Mouse (Mus musculus): Measurements from ENCODE around the gene Kctd18. TPM values are rescaled to one million over a fixed set of nuclear protein-coding genes. Genes with fewer than 3 reads are reported as not detected.
A peak's percentile ranks its signal among the peaks of the same experiment; 100 is the strongest.

The Kctd18 gene
- polyA plus RNA-seq, 1 experiment, result 4.8 TPM

GRCm38 (mm10) chr1:57953586-57954375 lies 65.0 kb downstream of the Kctd18 start:
- no peaks in the 10 kb centered on the region for H3K4me1 ChIP-seq (ENCODE audit: control insufficient read depth, insufficient read depth, low read length)
- no peaks in the 10 kb centered on the region for H3K27me3 ChIP-seq (replicated peaks; ENCODE audit: control insufficient read depth, insufficient read depth, low read length)
- H3K4me3 ChIP-seq (ENCODE audit: insufficient read depth, low read depth, low read length), result no peak overlapping the region
- no peaks in the 10 kb centered on the region for H3K36me3 ChIP-seq (ENCODE audit: control insufficient read depth, insufficient read depth, low read length)
- WGBS, result 88% methylated on average over 16 of the region's 16 CpGs
- H3K27ac ChIP-seq (ENCODE audit: insufficient read depth, low read depth, low read length), result no peak overlapping the region
- no peak for TF ChIP-seq CTCF (conservative IDR thresholded peaks at IDR 0.05; ENCODE audit: insufficient read depth, insufficient read length, low read depth, low read length)
- DNase-seq, result no peak

- no peaks in the 10 kb centered on the region for H3K36me3 ChIP-seq (ENCODE audit: control insufficient read depth, insufficient read depth, low read length)
- no peaks in the 10 kb centered on the region for H3K27me3 ChIP-seq (replicated peaks; ENCODE audit: control insufficient read depth, insufficient read depth, low read length)
- TF ChIP-seq POLR2A (IDR thresholded peaks at IDR 0.05; ENCODE audit: low read depth, low read length) (no peak), CTCF (conservative IDR thresholded peaks at IDR 0.05; ENCODE audit: insufficient read depth, insufficient read length, low read depth, low read length) (no peak)
- no peaks in the 10 kb centered on the region for H3K4me1 ChIP-seq (ENCODE audit: control insufficient read depth, insufficient read depth, low read length)
- WGBS, result 95% methylated on average over 4 of the region's 4 CpGs
- DNase-seq, result no peak
- no peak overlapping the region for H3K27ac ChIP-seq (ENCODE audit: insufficient read depth, low read depth, low read length)
- no peak overlapping the region for H3K4me3 ChIP-seq (ENCODE audit: insufficient read depth, low read depth, low read length)
These were observed 66.2 kb downstream of the Kctd18 start for GRCm38 (mm10) chr1:57952509-57952908.

GRCm38 (mm10) chr1:57949716-57950115 lies 69.0 kb downstream of the Kctd18 start:
- H3K4me1 ChIP-seq (ENCODE audit: control insufficient read depth, insufficient read depth, low read length), result no peaks in the 10 kb centered on the region
- no peaks in the 10 kb centered on the region for H3K27me3 ChIP-seq (replicated peaks; ENCODE audit: control insufficient read depth, insufficient read depth, low read length)
- no peak overlapping the region for H3K27ac ChIP-seq (ENCODE audit: insufficient read depth, low read depth, low read length)
- 70% methylated on average over 5 of the region's 5 CpGs for WGBS
- no peaks in the 10 kb centered on the region for H3K36me3 ChIP-seq (ENCODE audit: control insufficient read depth, insufficient read depth, low read length)
- no peak overlapping the region for H3K4me3 ChIP-seq (ENCODE audit: insufficient read depth, low read depth, low read length)
- TF ChIP-seq CTCF (conservative IDR thresholded peaks at IDR 0.05; ENCODE audit: insufficient read depth, insufficient read length, low read depth, low read length), result no peak
- no peak for TF ChIP-seq POLR2A (IDR thresholded peaks at IDR 0.05; ENCODE audit: low read depth, low read length)
- no peak for DNase-seq

GRCm38 (mm10) chr1:57949195-57949594 lies 69.6 kb downstream of the Kctd18 start:
- H3K4me3 ChIP-seq (ENCODE audit: insufficient read depth, low read depth, low read length), result no peak overlapping the region
- peak; percentile 4 for DNase-seq
- H3K36me3 ChIP-seq (ENCODE audit: control insufficient read depth, insufficient read depth, low read length), result no peaks in the 10 kb centered on the region
- 14% methylated on average over 1 of the region's 1 CpGs for WGBS
- TF ChIP-seq CTCF (conservative IDR thresholded peaks at IDR 0.05; ENCODE audit: insufficient read depth, insufficient read length, low read depth, low read length) (peak; percentile 56), POLR2A (IDR thresholded peaks at IDR 0.05; ENCODE audit: low read depth, low read length) (no peak)
- H3K4me1 ChIP-seq (ENCODE audit: control insufficient read depth, insufficient read depth, low read length), result no peaks in the 10 kb centered on the region
- H3K27ac ChIP-seq (ENCODE audit: insufficient read depth, low read depth, low read length), result no peak overlapping the region
- H3K27me3 ChIP-seq (replicated peaks; ENCODE audit: control insufficient read depth, insufficient read depth, low read length), result no peaks in the 10 kb centered on the region

- Histone ChIP-seq H3K4me3 (ENCODE audit: insufficient read depth, low read depth, low read length) (no peak overlapping the region), H3K27me3 (replicated peaks; ENCODE audit: control insufficient read depth, insufficient read depth, low read length) (no peaks in the 10 kb centered on the region), H3K36me3 (ENCODE audit: control insufficient read depth, insufficient read depth, low read length) (no peaks in the 10 kb centered on the region), H3K27ac (ENCODE audit: insufficient read depth, low read depth, low read length) (no peak overlapping the region), H3K4me1 (ENCODE audit: control insufficient read depth, insufficient read depth, low read length) (no peaks in the 10 kb centered on the region)
- TF ChIP-seq POLR2A (IDR thresholded peaks at IDR 0.05; ENCODE audit: low read depth, low read length), result no peak
- TF ChIP-seq CTCF (conservative IDR thresholded peaks at IDR 0.05; ENCODE audit: insufficient read depth, insufficient read length, low read depth, low read length), result no peak
- WGBS, result 55% methylated on average over 2 of the region's 2 CpGs
- DNase-seq, result no peak
These were observed 71.0 kb downstream of the Kctd18 start for GRCm38 (mm10) chr1:57947552-57948347.

- DNase-seq, result no peak
- WGBS, result 93% methylated on average over 6 of the region's 6 CpGs
- Histone ChIP-seq H3K36me3 (ENCODE audit: control insufficient read depth, insufficient read depth, low read length) (no peaks in the 10 kb centered on the region), H3K27ac (ENCODE audit: insufficient read depth, low read depth, low read length) (no peak overlapping the region), H3K4me3 (ENCODE audit: insufficient read depth, low read depth, low read length) (no peak overlapping the region), H3K4me1 (ENCODE audit: control insufficient read depth, insufficient read depth, low read length) (no peaks in the 10 kb centered on the region), H3K27me3 (replicated peaks; ENCODE audit: control insufficient read depth, insufficient read depth, low read length) (no peaks in the 10 kb centered on the region)
- TF ChIP-seq POLR2A (IDR thresholded peaks at IDR 0.05; ENCODE audit: low read depth, low read length) (no peak), CTCF (conservative IDR thresholded peaks at IDR 0.05; ENCODE audit: insufficient read depth, insufficient read length, low read depth, low read length) (no peak)
These were observed 76.5 kb downstream of the Kctd18 start for GRCm38 (mm10) chr1:57942215-57942614.

- Histone ChIP-seq H3K36me3 (ENCODE audit: control insufficient read depth, insufficient read depth, low read length) (no peaks in the 10 kb centered on the region), H3K4me3 (ENCODE audit: insufficient read depth, low read depth, low read length) (no peak overlapping the region), H3K27ac (ENCODE audit: insufficient read depth, low read depth, low read length) (no peak overlapping the region), H3K27me3 (replicated peaks; ENCODE audit: control insufficient read depth, insufficient read depth, low read length) (no peaks in the 10 kb centered on the region), H3K4me1 (ENCODE audit: control insufficient read depth, insufficient read depth, low read length) (no peaks in the 10 kb centered on the region)
- 83% methylated on average over 11 of the region's 11 CpGs for WGBS
- TF ChIP-seq POLR2A (IDR thresholded peaks at IDR 0.05; ENCODE audit: low read depth, low read length) (no peak), CTCF (conservative IDR thresholded peaks at IDR 0.05; ENCODE audit: insufficient read depth, insufficient read length, low read depth, low read length) (no peak)
- no peak for DNase-seq
These were observed 77.0 kb downstream of the Kctd18 start for GRCm38 (mm10) chr1:57941734-57942133.

All from kidney, adult 2 months (tissue).